Mouse (Mus musculus) megakaryocyte, embryonic 14.5 days (primary cell): ENCODE data around the gene Iqce.

ENCODE experiments used
- FLI1 ChIP-seq: IDR thresholded peaks from 2 replicates; pipeline ENCODE4 v1.6.1; 2012; ENCODE audit warnings: low read length, inconsistent platforms, mixed read lengths
- GATA1 ChIP-seq: IDR thresholded peaks from 3 replicates; pipeline ENCODE4 v1.6.1; 2012; ENCODE audit warnings: mixed read lengths, low read length, inconsistent platforms, borderline replicate concordance

GRCm38 (mm10) chr5:140621517-140621916, 80.7 kb downstream of the Iqce start:
- TF ChIP-seq GATA1 (no peak), FLI1 (no peak)
